Mouse (Mus musculus): ENCODE data around the gene Fbln2. TPM values are rescaled to one million over a fixed set of nuclear protein-coding genes. Genes with fewer than 3 reads are reported as not detected.

Gene Fbln2
- total RNA-seq, 2 experiments from 2014 or later = not detected

- ATAC-seq (ENCODE audit: poor library complexity, severe bottlenecking) = no peak
Observed at GRCm38 (mm10) chr6:91192421-91192820, 19.8 kb upstream of the Fbln2 start.

DNA sequence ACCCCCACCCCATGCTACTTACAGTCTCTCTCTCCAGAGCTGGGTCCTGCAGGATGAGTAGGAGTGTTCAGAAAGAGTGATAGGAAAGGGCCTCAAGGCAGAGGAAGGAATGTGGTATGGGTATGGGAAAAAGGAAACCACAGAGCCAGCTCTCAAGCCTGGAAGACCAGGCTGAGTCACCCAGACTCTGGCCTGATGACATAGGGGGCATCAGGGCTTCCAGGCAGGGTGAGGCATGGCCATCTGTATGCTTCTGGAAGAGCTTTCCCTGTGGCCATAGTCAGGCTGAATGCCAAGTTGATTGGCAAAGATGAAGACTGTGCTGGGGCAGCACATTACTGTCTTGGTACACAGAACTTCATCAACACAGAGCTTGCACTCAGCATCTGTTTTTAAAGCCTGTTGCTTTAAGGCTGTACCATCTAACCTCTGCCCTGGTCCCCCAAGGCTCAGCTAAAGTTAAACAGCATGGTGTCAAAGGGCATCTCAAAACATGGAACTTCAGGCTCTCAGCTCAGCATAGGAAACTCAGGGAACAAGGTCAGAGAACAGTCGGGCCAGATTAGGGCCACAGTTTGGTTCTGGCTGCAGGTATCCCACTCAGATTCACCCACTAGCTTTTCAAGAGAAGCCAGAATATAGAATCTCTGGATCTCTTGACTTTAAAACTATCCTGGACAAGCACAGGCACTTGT lies 19.3 kb upstream of the Fbln2 start:
- no peak for ATAC-seq (ENCODE audit: poor library complexity, severe bottlenecking)

GRCm38 (mm10) chr6:91198456-91198855 lies 13.8 kb upstream of the Fbln2 start:
- ATAC-seq (ENCODE audit: poor library complexity, severe bottlenecking) = no peak

DNA sequence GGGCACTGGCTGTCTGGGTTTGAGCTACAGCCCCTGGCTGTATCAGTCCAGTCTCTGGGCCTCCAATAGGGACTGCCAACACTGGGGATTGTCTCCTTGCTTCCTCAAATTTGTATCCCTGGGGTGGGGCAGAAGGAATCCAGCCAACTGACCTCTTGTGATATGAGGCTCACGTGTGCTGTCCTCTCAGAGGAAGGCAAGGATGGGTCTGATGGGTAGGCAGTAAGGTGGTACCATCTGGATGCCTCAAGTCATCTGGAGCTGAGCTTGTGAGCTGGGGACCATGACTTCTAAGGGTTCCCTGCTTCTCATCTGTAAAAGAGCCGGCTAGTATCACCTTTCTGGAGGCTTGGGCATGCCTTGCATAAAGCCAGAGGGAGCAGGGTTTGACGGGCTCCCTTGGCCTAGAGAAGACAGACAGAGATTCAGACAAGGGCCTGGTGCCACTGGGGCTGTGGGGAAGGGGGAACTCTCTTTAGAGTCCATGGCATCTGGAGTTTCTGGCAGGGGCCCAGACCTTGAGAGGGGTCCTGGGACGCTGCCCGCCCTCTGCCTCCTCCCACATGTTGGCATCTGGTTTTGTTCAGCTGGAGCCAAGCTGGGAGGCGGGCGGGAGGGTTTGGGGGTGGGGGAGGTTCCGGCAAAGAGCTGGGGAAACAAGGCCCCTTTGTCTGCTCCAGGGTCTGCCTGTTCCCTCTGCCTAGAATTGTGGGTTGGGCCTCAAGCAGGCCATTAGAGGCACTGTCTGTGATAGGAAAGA lies 11.6 kb upstream of the Fbln2 start:
- ATAC-seq (ENCODE audit: poor library complexity, severe bottlenecking) = no peak

DNA sequence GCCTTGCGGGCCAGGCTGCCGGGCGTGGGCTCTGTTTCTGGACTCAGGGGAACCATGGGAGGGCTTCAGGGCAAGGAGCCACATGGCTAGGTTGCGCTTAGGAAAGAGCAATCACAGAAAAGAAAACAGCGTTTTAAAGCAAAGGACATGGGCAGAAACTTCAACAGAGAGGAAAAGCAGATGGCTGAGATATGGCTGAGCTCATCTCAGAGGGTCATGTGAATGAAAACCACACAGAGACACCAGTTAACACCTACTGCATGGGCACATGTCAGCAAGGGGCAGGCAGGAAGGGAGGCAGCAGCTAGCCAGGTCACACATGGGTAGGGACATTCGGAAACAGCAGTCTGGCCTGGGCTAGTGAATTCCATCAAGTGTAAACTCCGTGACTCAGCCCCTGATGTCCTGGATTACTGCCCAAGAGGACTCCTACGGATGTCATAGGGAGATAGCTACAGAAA lies 10.3 kb upstream of the Fbln2 start:
- no peak for ATAC-seq (ENCODE audit: poor library complexity, severe bottlenecking)

GRCm38 (mm10) chr6:91202571-91202970 lies 9.7 kb upstream of the Fbln2 start:
- no peak for ATAC-seq (ENCODE audit: poor library complexity, severe bottlenecking)

DNA sequence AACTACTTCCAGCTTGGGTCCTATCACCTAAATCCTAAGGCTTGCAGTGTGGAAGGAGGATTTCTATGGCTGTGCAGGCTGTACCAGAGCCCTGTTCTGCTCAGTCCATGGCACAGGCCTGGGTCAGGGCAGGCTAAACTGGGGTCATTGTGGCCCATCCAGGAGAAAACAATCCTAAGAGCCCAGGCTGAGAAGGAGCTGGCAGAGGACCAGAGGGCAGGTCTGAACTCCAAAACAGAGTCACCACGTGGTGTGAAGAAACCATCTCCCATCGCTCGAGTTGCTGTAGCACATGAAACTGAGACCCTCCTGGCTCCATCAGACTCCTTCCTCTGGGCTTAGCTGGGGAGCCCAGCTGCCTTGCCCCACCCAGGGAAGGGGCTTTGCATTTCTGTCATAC lies 6.9 kb upstream of the Fbln2 start:
- no peak for ATAC-seq (ENCODE audit: poor library complexity, severe bottlenecking)

DNA sequence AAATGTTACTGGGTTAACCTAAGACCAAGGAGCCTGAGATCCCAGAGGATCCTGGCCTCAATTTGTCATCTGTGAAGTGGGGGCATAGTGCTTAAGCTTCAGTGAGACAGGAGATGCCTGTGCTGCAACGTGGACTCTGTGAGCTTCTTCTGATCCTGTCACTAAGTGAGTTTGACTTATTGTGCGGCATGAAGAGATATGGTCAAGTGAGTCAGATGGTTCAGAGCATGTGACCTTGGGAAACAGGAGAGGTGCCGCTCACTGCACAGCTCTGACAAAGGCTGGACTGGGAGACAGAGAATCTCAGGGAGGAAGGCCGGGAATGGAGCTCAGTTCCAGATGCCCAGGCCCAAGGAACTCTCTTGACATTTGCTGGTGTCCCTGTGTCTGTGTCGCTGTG lies 6.5 kb upstream of the Fbln2 start:
- no peak for ATAC-seq (ENCODE audit: poor library complexity, severe bottlenecking)

- no peak for ATAC-seq (ENCODE audit: poor library complexity, severe bottlenecking)
Observed at GRCm38 (mm10) chr6:91207491-91207890, 4.8 kb upstream of the Fbln2 start.

DNA sequence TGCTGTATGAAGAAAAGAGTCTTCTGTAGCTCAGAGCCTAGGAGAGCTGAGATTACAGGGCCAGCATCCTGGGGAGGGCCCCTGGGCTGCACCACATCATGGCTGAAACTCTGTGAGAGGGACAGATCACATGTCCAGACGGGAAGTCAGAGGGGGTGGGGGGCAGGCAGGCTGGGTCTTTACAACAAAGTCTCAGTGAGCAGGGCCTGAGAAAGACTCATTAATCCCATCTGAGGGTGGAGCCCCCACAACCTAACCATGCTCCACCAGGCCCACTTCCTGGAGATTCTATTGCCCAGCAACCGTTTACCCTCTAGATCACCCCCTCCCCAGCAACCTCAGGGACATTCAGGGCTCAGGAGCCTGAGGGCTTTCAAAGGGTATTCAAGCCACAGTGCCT lies 2.5 kb upstream of the Fbln2 start:
- no peak for ATAC-seq (ENCODE audit: poor library complexity, severe bottlenecking)

DNA sequence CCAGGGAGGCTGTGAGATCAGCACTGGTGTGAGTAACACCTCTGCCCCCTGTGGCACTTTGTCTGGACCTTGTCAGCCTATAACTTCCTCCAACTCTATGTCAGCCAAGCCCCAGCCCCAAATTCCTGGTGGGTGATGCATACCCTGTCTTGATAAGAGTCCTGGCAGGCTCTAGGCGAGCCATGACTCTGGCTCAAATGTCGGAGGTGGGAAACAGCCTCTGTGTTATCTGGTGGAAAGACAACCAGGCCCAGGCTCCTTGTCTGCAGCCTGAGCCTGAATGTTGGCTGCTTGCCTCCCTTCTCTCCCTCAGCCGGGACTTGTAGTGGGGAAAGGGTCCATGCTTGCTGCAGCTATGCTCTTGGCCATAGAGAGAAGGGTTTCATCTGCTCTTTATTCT lies 1.4 kb upstream of the Fbln2 start:
- ATAC-seq (ENCODE audit: poor library complexity, severe bottlenecking) = no peak

- no peak for ATAC-seq (ENCODE audit: poor library complexity, severe bottlenecking)
Observed at GRCm38 (mm10) chr6:91212571-91212970, 316 bp downstream of the Fbln2 start.

DNA sequence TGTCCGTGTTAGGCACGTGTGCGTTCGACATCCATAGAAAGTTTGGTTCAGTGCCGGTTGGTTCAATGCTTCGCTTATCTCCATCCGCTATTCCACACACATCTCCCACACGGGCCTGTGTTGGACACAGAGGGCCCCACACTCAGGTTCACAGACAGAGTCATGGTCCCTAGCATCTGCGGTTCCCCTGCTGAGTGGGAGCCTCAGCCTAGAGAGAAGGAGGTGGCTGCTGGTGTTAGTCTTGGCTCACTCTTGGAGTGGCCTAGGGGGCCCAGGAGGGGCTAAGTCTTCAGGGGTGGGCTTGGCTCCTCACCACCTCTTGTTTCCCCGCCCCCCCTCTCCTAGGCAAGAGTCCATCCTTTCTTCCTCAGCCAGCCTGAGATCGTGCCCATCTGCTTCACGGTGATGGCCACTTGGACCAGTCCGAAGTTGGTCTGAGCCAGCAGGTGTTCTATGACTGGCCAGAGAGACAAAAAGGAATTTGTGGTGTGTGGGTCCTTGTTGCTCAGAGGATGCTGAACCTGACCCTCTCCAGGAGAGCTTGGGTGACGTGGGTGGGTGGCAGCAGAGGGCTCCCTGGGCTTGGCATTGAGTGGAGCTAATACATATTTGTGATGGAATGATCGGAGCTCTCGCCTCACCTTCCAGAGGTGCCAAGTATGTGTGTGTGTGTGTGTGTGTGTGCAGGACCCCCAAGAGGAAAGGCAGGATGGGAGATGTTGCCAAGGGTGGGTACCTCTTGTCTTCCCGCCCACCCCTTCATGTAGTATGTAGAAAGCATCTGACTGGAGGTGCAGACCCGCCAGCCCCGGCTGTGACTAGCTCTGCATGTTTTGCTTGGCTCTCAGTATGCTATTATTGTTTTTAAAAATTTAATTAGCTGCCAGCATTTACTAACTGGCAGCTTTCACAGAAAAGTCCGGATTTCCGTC lies 1.3 kb downstream of the Fbln2 start:
- no peak for ATAC-seq (ENCODE audit: poor library complexity, severe bottlenecking)

- no peak for ATAC-seq (ENCODE audit: poor library complexity, severe bottlenecking)
Observed at GRCm38 (mm10) chr6:91215454-91215853, 3.2 kb downstream of the Fbln2 start.

DNA sequence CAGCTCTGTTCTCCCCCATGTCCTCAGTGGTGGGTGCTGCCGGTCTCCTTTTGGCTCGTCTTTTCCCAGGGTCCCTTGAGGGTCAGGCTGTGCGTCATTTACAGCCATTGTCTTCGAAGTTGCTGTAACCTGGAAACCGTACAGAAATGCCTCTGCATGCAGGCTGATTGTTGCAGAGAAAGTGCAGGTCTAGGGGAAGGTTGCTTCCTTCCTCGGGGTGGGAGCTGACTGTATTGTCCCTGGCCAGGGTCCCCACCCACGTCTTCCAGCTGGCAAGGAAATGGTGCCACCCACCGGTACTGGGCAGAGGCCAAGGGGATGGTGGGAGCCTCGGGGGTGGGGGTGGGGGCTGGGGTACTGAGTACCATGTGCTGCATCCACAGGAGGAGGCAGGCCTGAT lies 6.2 kb downstream of the Fbln2 start:
- no peak for ATAC-seq (ENCODE audit: poor library complexity, severe bottlenecking)

- ATAC-seq (ENCODE audit: poor library complexity, severe bottlenecking) = no peak
Observed at GRCm38 (mm10) chr6:91218871-91219270, 6.6 kb downstream of the Fbln2 start.

DNA sequence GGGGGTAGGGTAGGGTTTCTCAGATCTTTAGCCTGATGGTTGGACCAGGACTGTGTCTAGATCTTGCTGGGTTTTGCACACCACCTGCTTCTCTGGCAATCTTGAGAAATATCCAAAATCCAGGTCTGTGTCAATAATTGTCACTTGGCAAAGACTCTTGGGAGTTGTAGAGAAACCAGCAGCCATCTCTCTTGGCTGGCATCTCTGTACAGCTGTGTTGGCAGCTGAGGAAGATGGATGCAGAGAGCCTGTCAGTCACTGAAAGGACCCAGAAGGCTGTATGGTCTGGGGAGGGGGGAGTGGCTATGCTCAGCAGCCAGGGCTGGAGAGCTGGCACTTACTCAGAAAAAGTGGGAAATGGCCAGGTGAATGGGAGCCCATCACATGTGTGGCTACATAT lies 7.8 kb downstream of the Fbln2 start:
- no peak for ATAC-seq (ENCODE audit: poor library complexity, severe bottlenecking)

DNA sequence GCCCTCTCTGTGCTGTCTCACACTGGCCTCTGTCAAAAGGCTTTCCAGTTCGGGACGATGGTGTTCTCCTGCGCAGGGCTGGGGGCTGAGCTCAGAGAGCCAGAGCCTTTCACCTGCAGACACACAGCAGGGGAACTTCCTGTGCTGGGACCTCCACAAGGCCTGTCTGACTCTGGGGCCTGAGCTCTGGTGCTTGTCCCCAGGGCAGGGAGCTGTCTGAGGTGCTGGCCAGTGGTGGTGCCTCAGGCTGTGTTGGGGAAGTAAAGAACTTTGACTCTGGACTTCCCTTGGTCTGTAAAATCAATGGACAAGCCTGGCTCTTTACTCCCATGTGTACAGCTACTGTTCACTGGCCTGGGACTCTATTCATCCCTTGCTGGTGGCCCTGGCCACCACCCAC lies 8.8 kb downstream of the Fbln2 start:
- ATAC-seq (ENCODE audit: poor library complexity, severe bottlenecking) = no peak

- no peak for ATAC-seq (ENCODE audit: poor library complexity, severe bottlenecking)
Observed at GRCm38 (mm10) chr6:91222694-91223346, 10.6 kb downstream of the Fbln2 start.

DNA sequence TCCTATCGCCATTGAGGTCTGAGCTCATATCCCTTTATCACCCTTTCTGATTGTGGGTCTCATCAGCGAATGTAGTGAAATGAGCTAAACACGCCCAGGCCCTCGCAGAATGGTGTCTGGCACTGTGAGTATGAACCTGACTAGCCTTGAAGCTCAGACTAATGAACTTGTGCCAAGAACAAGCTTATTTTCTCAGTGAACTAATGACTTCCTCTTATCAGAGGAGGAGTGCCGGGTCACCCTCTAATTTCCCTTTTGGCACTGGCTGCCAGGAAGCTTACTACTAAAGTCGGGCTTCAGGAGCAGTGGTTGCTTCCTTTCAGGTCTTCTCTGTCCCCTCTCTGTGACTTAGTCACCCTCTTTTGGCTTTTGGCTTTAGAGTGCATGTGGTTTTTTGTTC lies 12.7 kb downstream of the Fbln2 start:
- no peak for ATAC-seq (ENCODE audit: poor library complexity, severe bottlenecking)

GRCm38 (mm10) chr6:91225346-91225745 lies 13.1 kb downstream of the Fbln2 start:
- ATAC-seq (ENCODE audit: poor library complexity, severe bottlenecking) = no peak

Measured in megakaryocyte, adult 5-6 weeks (primary cell).